Mouse (Mus musculus) neural tube, embryonic 11.5 days (tissue): ENCODE data around the gene Cerkl. TPM values are rescaled to one million over a fixed set of nuclear protein-coding genes. Genes with fewer than 3 reads are reported as not detected.

Experiments
- ATAC-seq: fragments of 200-750 bp; cut with Nextera tagmentation; 2 replicates; pipeline ENCODE4 v1.8.0; 2017; ENCODE audit warnings: moderate number of reproducible peaks, mild to moderate bottlenecking, moderate TSS enrichment, moderate library complexity; ENCODE audit not compliant: insufficient read depth, low FRiP score, low TSS enrichment
- DNase-seq: peaks from one replicate; pipeline ENCODE4 v3.0.0-alpha.2; 2015; ENCODE audit warnings: low spot score
- H3K27ac ChIP-seq: fragments of 300-500 bp; sonication (generic); 2 replicates; pipeline ENCODE4 v1.5.1; 2014; ENCODE audit warnings: low read depth, mild to moderate bottlenecking, low read length
- H3K27me3 ChIP-seq: fragments of 300-500 bp; sonication (generic); 2 replicates; pipeline ENCODE4 v1.6.1; 2014; ENCODE audit warnings: mild to moderate bottlenecking, low read length, mixed read lengths; ENCODE audit not compliant: control insufficient read depth, insufficient read depth
- H3K36me3 ChIP-seq: fragments of 300-500 bp; sonication (generic); 2 replicates; pipeline ENCODE4 v1.6.1; 2014; ENCODE audit warnings: mild to moderate bottlenecking, low read length, moderate library complexity, mixed read lengths; ENCODE audit not compliant: control insufficient read depth, insufficient read depth
- H3K4me1 ChIP-seq: fragments of 300-500 bp; sonication (generic); 2 replicates; pipeline ENCODE4 v1.6.1; 2014; ENCODE audit warnings: low read length, mixed read lengths; ENCODE audit not compliant: control insufficient read depth, insufficient read depth
- H3K4me2 ChIP-seq: fragments of 300-500 bp; sonication (generic); 2 replicates; pipeline ENCODE4 v1.6.1; 2014; ENCODE audit warnings: low read depth, mild to moderate bottlenecking, moderate library complexity
- H3K4me3 ChIP-seq: fragments of 300-500 bp; sonication (generic); 2 replicates; pipeline ENCODE4 v1.5.1; 2014; ENCODE audit warnings: low read depth, low read length
- H3K9ac ChIP-seq: fragments of 300-500 bp; sonication (generic); 2 replicates; pipeline ENCODE4 v1.6.1; 2014; ENCODE audit warnings: mild to moderate bottlenecking, low read length
- H3K9me3 ChIP-seq: fragments of 300-500 bp; sonication (generic); 2 replicates; pipeline ENCODE4 v1.6.1; 2016; ENCODE audit warnings: low read length; ENCODE audit not compliant: control insufficient read depth
- WGBS: fragments of 180-500 bp; shearing (Covaris S2); extraction: QIAGEN DNeasy Blood & Tissue Kit; methylation state at CpG from one replicate; pipeline ENCODE4 v1.1.7; 2014; 5-methylcytosine and 5-hydroxymethylcytosine counted together
- polyA plus RNA-seq: library from polyadenylated mRNA; unstranded; fragments of >200 nt; fragmentation: Nextera tagmentation; extraction: Ambion mirVana; gene quantifications from 2 replicates; pipeline ENCODE4 v1.2.1, GENCODE M21; 2014

The Cerkl gene
- polyA plus RNA-seq, 1 experiment from 2014 or later: 6.2 TPM

- Histone ChIP-seq H3K27ac (no peak overlapping the region), H3K9me3 (no peaks in the 10 kb centered on the region), H3K36me3 (no peaks in the 10 kb centered on the region), H3K4me3 (no peak overlapping the region), H3K9ac (no peak overlapping the region), H3K4me1 (0 out of 2 replicates have a peak, but pooled peaks cover 2% of the 10 kb centered on the region), H3K27me3 (peaks cover 19% of the 10 kb centered on the region), H3K4me2 (no peak overlapping the region)
- DNase-seq (no peak), ATAC-seq (no peak)
- 65% methylated on average over 4 of the region's 4 CpGs for WGBS
Observed at GRCm38 (mm10) chr2:79450684-79451394, 5.7 kb downstream of the Cerkl start.

DNA sequence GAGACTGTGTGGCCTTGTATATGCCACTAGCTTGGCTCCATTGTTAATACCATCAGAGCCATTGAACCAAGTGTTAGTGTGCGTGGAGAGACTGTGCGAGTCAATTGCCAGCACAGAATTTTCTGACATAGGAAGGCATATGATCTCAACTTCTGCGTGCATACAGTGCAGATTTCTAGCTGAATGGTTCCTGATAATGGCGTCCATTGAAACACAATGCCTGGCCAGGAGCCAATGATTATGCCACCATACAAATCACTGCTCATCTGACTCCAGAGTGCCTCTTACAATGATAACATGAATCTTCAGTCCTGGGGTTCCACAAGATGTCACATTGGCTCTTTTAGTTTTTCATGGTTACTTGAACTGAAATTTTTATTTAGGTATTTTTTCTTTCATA lies 7.2 kb downstream of the Cerkl start:
- no peak for ATAC-seq
- H3K9me3 ChIP-seq: no peaks in the 10 kb centered on the region
- peaks cover 6% of the 10 kb centered on the region for H3K27me3 ChIP-seq
- no peak overlapping the region for H3K9ac ChIP-seq
- WGBS: 76% methylated on average over 4 of the region's 4 CpGs
- H3K4me3 ChIP-seq: no peak overlapping the region
- no peak overlapping the region for H3K27ac ChIP-seq
- H3K4me2 ChIP-seq: no peak overlapping the region
- H3K36me3 ChIP-seq: no peaks in the 10 kb centered on the region
- no peak for DNase-seq
- H3K4me1 ChIP-seq: 0 out of 2 replicates have a peak, but pooled peaks cover 2% of the 10 kb centered on the region

DNA sequence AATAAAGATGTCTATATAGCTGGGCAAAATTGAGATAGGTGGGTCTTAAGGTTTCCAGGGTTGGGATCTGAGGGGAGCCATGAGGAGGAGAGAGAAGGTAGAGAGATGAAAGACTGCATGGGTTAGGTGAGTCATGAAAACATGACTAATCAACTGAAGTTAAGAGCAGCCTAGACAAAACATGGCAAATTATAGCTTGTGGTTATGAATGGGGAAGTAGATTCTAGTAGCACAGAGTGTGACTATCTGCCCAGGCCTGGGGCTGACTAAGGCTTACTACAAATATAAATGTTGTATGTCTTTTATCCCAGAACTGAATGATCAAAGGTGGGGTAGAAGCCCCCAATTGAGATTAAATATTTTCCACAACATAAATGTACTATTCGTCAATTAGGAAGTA lies 9.4 kb downstream of the Cerkl start:
- 77% methylated on average over 1 of the region's 1 CpGs for WGBS
- H3K9ac ChIP-seq: no peak overlapping the region

GRCm38 (mm10) chr2:79443861-79444620 lies 12.5 kb downstream of the Cerkl start:
- WGBS: 88% methylated on average over 3 of the region's 3 CpGs
- no peaks in the 10 kb centered on the region for H3K27me3 ChIP-seq
- DNase-seq: no peak
- H3K9ac ChIP-seq: no peak overlapping the region
- no peak overlapping the region for H3K4me2 ChIP-seq
- H3K36me3 ChIP-seq: no peaks in the 10 kb centered on the region
- H3K27ac ChIP-seq: no peak overlapping the region
- no peak for ATAC-seq
- no peak overlapping the region for H3K4me3 ChIP-seq
- no peaks in the 10 kb centered on the region for H3K9me3 ChIP-seq
- H3K4me1 ChIP-seq: no peaks in the 10 kb centered on the region

More for the DNA sequence above, 9.4 kb downstream of the Cerkl start:
- no peak overlapping the region for H3K4me2 ChIP-seq
- H3K36me3 ChIP-seq: no peaks in the 10 kb centered on the region
- no peaks in the 10 kb centered on the region for H3K4me1 ChIP-seq
- ATAC-seq: no peak
- H3K4me3 ChIP-seq: no peak overlapping the region
- no peaks in the 10 kb centered on the region for H3K27me3 ChIP-seq
- no peaks in the 10 kb centered on the region for H3K9me3 ChIP-seq
- H3K27ac ChIP-seq: no peak overlapping the region
- no peak for DNase-seq

DNA sequence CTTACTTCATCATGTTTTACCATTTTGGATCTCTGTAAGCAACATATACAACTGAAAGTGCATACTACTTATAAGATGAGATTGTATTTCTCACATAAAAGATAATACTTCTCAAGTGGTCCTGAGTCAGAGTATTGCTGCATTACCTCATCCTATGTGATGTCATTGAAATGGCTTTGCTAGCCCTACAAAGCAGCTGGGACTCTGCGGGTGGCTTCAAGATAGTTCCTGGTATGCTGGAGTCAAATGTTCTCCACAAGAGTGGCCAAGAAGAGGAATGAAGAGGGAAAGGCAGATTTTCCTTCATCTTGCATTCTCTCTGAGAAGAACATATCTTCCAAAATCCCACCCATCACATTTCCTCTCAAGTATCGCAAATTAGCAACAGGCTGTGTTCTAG lies 13.2 kb downstream of the Cerkl start:
- Histone ChIP-seq H3K4me3 (no peak overlapping the region), H3K36me3 (no peaks in the 10 kb centered on the region), H3K4me1 (no peaks in the 10 kb centered on the region), H3K27ac (no peak overlapping the region), H3K9ac (no peak overlapping the region), H3K9me3 (no peaks in the 10 kb centered on the region), H3K4me2 (no peak overlapping the region), H3K27me3 (no peaks in the 10 kb centered on the region)
- ATAC-seq: no peak
- WGBS: 97% methylated on average over 2 of the region's 2 CpGs
- no peak for DNase-seq

- Histone ChIP-seq H3K27ac (no peak overlapping the region), H3K36me3 (no peaks in the 10 kb centered on the region), H3K9me3 (no peaks in the 10 kb centered on the region), H3K9ac (no peak overlapping the region), H3K4me2 (no peak overlapping the region), H3K4me3 (no peak overlapping the region), H3K27me3 (no peaks in the 10 kb centered on the region), H3K4me1 (no peaks in the 10 kb centered on the region)
- WGBS: 85% methylated on average over 6 of the region's 6 CpGs
- DNase-seq: no peak
- ATAC-seq: no peak
Observed at GRCm38 (mm10) chr2:79442906-79443305, 13.7 kb downstream of the Cerkl start.

DNA sequence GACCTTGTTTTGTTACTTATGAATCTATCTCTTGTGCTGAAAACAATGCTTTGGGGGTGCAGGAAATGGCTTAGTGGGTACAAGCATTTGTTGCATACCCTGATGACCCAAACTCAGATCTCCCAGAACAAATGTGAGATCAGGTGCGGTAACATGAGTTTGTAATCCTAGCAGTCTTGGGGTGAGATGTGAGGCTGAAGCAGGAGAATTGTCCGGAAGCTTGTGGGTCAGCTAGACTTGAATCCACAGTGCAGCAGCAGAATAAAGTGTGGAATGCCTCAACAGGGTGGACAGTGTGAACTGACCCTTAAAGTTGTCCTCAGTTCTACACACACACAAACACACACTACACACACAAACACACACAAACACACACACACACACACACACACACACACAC lies 14.4 kb downstream of the Cerkl start:
- WGBS: 97% methylated on average over 2 of the region's 2 CpGs
- no peak overlapping the region for H3K27ac ChIP-seq
- no peaks in the 10 kb centered on the region for H3K9me3 ChIP-seq
- no peaks in the 10 kb centered on the region for H3K36me3 ChIP-seq
- no peak overlapping the region for H3K9ac ChIP-seq
- no peaks in the 10 kb centered on the region for H3K4me1 ChIP-seq
- H3K4me2 ChIP-seq: no peak overlapping the region
- DNase-seq (no peak), ATAC-seq (no peak)
- no peak overlapping the region for H3K4me3 ChIP-seq
- H3K27me3 ChIP-seq: no peaks in the 10 kb centered on the region

DNA sequence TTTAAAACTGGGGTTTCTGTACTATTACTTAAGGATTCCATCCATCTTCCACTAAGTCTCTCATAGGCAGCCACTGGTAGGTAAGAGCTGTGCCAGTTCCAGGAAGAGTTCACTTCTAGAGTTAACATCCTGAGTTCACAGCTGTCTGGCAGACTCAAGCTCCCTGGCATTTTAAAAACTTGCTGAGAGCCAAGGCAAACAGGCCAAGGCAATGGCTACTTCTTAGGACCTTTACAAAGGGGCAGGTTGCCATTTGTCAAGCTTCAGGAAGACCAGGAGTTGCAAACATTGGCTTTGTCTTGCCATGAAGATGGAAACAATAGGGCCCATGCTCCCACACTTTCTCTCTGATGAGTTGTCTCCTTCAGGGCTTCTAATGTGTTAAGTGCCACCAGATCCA lies 26.5 kb downstream of the Cerkl start:
- no peak for ATAC-seq
- Histone ChIP-seq H3K27ac (no peak overlapping the region), H3K27me3 (no peaks in the 10 kb centered on the region), H3K4me2 (no peak overlapping the region), H3K4me1 (no peaks in the 10 kb centered on the region), H3K36me3 (no peaks in the 10 kb centered on the region), H3K9me3 (no peaks in the 10 kb centered on the region), H3K9ac (no peak overlapping the region), H3K4me3 (no peak overlapping the region)
- no peak for DNase-seq

DNA sequence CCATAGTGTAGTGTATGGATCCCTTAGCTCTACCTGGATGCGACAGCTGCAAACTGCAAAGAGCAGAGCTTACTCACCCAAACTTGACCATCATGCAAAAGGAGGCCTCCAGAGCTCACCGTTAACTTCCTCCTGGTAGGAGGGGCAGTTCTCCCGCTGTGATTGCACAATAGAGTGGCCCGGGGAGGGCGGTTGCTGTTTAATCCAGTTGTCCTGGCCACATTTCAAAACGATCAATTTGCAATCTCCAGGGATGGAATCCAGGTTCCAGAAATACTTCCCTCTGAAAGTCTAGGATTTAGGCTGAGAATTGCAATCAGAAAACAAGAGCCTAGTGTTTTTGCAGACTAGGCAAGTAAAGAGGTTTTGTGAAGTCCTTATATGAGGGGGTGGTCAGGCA lies 26.9 kb downstream of the Cerkl start:
- WGBS: 5% methylated on average over 6 of the region's 6 CpGs
- Histone ChIP-seq H3K9me3 (no peaks in the 10 kb centered on the region), H3K4me3 (no peak overlapping the region), H3K36me3 (no peaks in the 10 kb centered on the region), H3K27ac (no peak overlapping the region), H3K9ac (no peak overlapping the region), H3K27me3 (no peaks in the 10 kb centered on the region), H3K4me1 (no peaks in the 10 kb centered on the region), H3K4me2 (no peak overlapping the region)
- ATAC-seq: no peak
- no peak for DNase-seq
